ENCODE assay signal across 8 mouse cellular contexts in the genomic region with DNA sequence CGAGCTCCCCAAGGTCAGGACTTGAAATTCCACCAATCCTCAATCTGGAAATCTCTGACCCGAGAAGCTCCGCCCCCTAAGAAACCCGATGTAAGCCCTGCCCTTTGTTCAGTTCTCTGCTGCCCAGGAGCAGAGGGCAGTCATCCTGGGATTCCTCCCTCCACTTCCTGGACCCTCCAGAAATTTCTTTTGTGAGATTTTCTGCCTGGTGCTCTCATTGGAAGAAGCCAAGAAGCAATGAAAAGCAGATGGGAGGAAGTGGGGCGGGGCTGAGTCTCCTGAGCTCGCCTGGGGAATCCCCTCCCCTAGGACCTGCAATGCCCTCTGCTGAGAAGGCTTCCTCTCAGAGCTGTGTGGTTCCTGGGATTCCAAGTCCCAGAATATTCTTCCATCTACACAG. TPM values are rescaled to one million over a fixed set of nuclear protein-coding genes. Genes with fewer than 3 reads are reported as not detected.
DNase-seq lines count a peak whose midpoint lies in the region; ATAC-seq and TF ChIP-seq lines count a peak whose summit lies in the region.

No protein-coding gene starts in this region.

- H3K27me3 ChIP-seq in heart, embryonic 10.5 days (ENCODE audit: insufficient read depth, poor library complexity, severe bottlenecking), result peaks cover 33% of the 10 kb centered on the region
- H3K27me3 ChIP-seq in limb, embryonic 13.5 days, result peaks cover 8% of the 10 kb centered on the region; the same call in 1 of the 2 replicates
- peaks cover 11% of the 10 kb centered on the region; the same call in 1 of the 2 replicates for H3K27me3 ChIP-seq in neural tube, embryonic 13.5 days
- no peaks in the 10 kb centered on the region for H3K27me3 ChIP-seq in cerebellum, adult 2 months (ENCODE audit: control insufficient read depth, insufficient read depth, low read length)

- TF ChIP-seq CTCF in cerebellum, adult 2 months (IDR thresholded peaks at IDR 0.05; ENCODE audit: borderline replicate concordance, insufficient read depth, low read depth, low read length), result no peak

- peaks cover 23% of the 10 kb centered on the region for H3K4me1 ChIP-seq in heart, embryonic 10.5 days
- H3K4me1 ChIP-seq in limb, embryonic 13.5 days, result peaks cover 18% of the 10 kb centered on the region
- H3K4me1 ChIP-seq in neural tube, embryonic 13.5 days (replicated peaks), result peaks cover 17% of the 10 kb centered on the region
- peaks cover 20% of the 10 kb centered on the region; the same call in 1 of the 2 replicates for H3K4me1 ChIP-seq in cerebellum, adult 2 months (ENCODE audit: control insufficient read depth, insufficient read depth, low read length)

- peak overlapping the region; percentile 63; the same call in 1 of the 2 replicates for H3K27ac ChIP-seq in heart, embryonic 10.5 days
- H3K27ac ChIP-seq in limb, embryonic 13.5 days, result no peak overlapping the region
- H3K27ac ChIP-seq in neural tube, embryonic 13.5 days (replicated peaks), result no peak overlapping the region
- H3K27ac ChIP-seq in cerebellum, adult 2 months (ENCODE audit: insufficient read depth, low read length), result no peak overlapping the region

- H3K9me3 ChIP-seq in heart, embryonic 10.5 days, result no peaks in the 10 kb centered on the region
- no peaks in the 10 kb centered on the region for H3K9me3 ChIP-seq in limb, embryonic 13.5 days
- no peaks in the 10 kb centered on the region for H3K9me3 ChIP-seq in neural tube, embryonic 13.5 days

- WGBS in heart, embryonic 10.5 days, result 23% methylated on average over 6 of the region's 6 CpGs
- 18% methylated on average over 6 of the region's 6 CpGs for WGBS in limb, embryonic 13.5 days
- WGBS in neural tube, embryonic 13.5 days, result 24% methylated on average over 6 of the region's 6 CpGs
- WGBS in cerebellum, adult 2 months, result 30% methylated on average over 6 of the region's 6 CpGs

- H3K9ac ChIP-seq in limb, embryonic 13.5 days, result 0 out of 2 replicates have a peak overlapping the region, but pooled peaks have one; percentile 25
- no peak overlapping the region for H3K9ac ChIP-seq in neural tube, embryonic 13.5 days

- peak overlapping the region; percentile 32 for H3K4me3 ChIP-seq in heart, embryonic 10.5 days
- H3K4me3 ChIP-seq in limb, embryonic 13.5 days, result peak overlapping the region; percentile 15; the same call in 1 of the 2 replicates
- H3K4me3 ChIP-seq in neural tube, embryonic 13.5 days, result no peak overlapping the region; the same call in 1 of the 2 replicates
- no peak overlapping the region for H3K4me3 ChIP-seq in cerebellum, adult 2 months (replicated peaks; ENCODE audit: insufficient read depth, low read depth, low read length)

- DNase-seq in gastrocnemius, postnatal 14 days, result peak; percentile 38
- no peak for DNase-seq in gastrocnemius, adult 18-20 months (ENCODE audit: low spot score)
- peak; percentile 62 for DNase-seq in T-cell, adult 2 months (ENCODE audit: low spot score)
- no peak for DNase-seq in heart, embryonic 10.5 days (ENCODE audit: low spot score)
- no peak for DNase-seq in right cerebral cortex, postnatal 10 days (ENCODE audit: low spot score in 2 of 2)
- no peak for DNase-seq in cerebellum, adult 2 months

- intact Hi-C loops in gastrocnemius, postnatal 14 days (cut with DNase I; ENCODE audit: low total_unique reads), result no loop called here

- peak overlapping the region; percentile 42 for H3K4me2 ChIP-seq in limb, embryonic 13.5 days (replicated peaks)
- 0 out of 2 replicates have a peak overlapping the region, but pooled peaks have one; percentile 13 for H3K4me2 ChIP-seq in neural tube, embryonic 13.5 days

- no peak for TF ChIP-seq POLR2A in cerebellum, adult 2 months (IDR thresholded peaks at IDR 0.05; ENCODE audit: borderline replicate concordance, insufficient read depth, low read length)

- ATAC-seq in limb, embryonic 13.5 days (ENCODE audit: low FRiP score, low read depth), result no peak
- ATAC-seq in neural tube, embryonic 13.5 days (ENCODE audit: low read depth), result no peak

- H3K36me3 ChIP-seq in heart, embryonic 10.5 days, result no peaks in the 10 kb centered on the region
- no peaks in the 10 kb centered on the region for H3K36me3 ChIP-seq in limb, embryonic 13.5 days
- H3K36me3 ChIP-seq in neural tube, embryonic 13.5 days, result no peaks in the 10 kb centered on the region

RNA-seq across cellular contexts. Expression of a gene that starts 2.9 kb away (rescaled TPM):
- not detected for total RNA-seq in gastrocnemius, postnatal 14 days (2021)
- under 1 TPM in 1 of 2 experiments, not detected in 1; 0.31 TPM for total RNA-seq in gastrocnemius, adult 18-20 months (2021)
- 0.17 and 0.26 TPM in 2 replicates for polyA plus RNA-seq in heart, embryonic 10.5 days (2016; fragmentation: Nextera tagmentation; extraction: Ambion mirVana)
- polyA plus RNA-seq in limb, embryonic 13.5 days (2015; fragmentation: Nextera tagmentation; extraction: Ambion mirVana), result 0.59 and 0.86 TPM in 2 replicates
- polyA plus RNA-seq in neural tube, embryonic 13.5 days (2015; fragmentation: Nextera tagmentation; extraction: Ambion mirVana), result 0.57 and 2.1 TPM in 2 replicates
- 4.9 and 6.7 TPM in 2 replicates for polyA plus RNA-seq in cerebellum, adult 2 months (2012; rRNA removed)

RNA-seq across cellular contexts. Expression of a gene that starts 13.0 kb away (rescaled TPM):
- total RNA-seq in gastrocnemius, postnatal 14 days (2021), result 1 to 10 TPM; 1.9 to 2.3 TPM
- total RNA-seq in gastrocnemius, adult 18-20 months (2021), result 1 to 10 TPM in 1 of 2 experiments, under 1 TPM in 1; 0.87 to 1.2 TPM
- 4.5 and 4.8 TPM in 2 replicates for polyA plus RNA-seq in heart, embryonic 10.5 days (2016; fragmentation: Nextera tagmentation; extraction: Ambion mirVana)
- polyA plus RNA-seq in limb, embryonic 13.5 days (2015; fragmentation: Nextera tagmentation; extraction: Ambion mirVana), result 7.2 and 7.7 TPM in 2 replicates
- 67.2 and 69.8 TPM in 2 replicates for polyA plus RNA-seq in neural tube, embryonic 13.5 days (2015; fragmentation: Nextera tagmentation; extraction: Ambion mirVana)
- 888 and 918 TPM in 2 replicates for polyA plus RNA-seq in cerebellum, adult 2 months (2012; rRNA removed)

RNA-seq across cellular contexts. Expression of a gene that starts 26.0 kb away (rescaled TPM):
- total RNA-seq in gastrocnemius, postnatal 14 days (2021), result 1 to 10 TPM; 3.7 to 4.8 TPM
- total RNA-seq in gastrocnemius, adult 18-20 months (2021), result 1 to 10 TPM; 2.2 to 5.3 TPM
- polyA plus RNA-seq in heart, embryonic 10.5 days (2016; fragmentation: Nextera tagmentation; extraction: Ambion mirVana), result 8.5 and 9.3 TPM in 2 replicates
- polyA plus RNA-seq in limb, embryonic 13.5 days (2015; fragmentation: Nextera tagmentation; extraction: Ambion mirVana), result 10.4 and 12.3 TPM in 2 replicates
- 4.7 and 8.5 TPM in 2 replicates for polyA plus RNA-seq in neural tube, embryonic 13.5 days (2015; fragmentation: Nextera tagmentation; extraction: Ambion mirVana)
- 12.1 and 13.8 TPM in 2 replicates for polyA plus RNA-seq in cerebellum, adult 2 months (2012; rRNA removed)

RNA-seq across cellular contexts. Expression of a gene that starts 26.1 kb away (rescaled TPM):
- 10 to 100 TPM; 30.8 to 35.8 TPM for total RNA-seq in gastrocnemius, postnatal 14 days (2021)
- 10 to 100 TPM; 44.0 to 56.4 TPM for total RNA-seq in gastrocnemius, adult 18-20 months (2021)
- polyA plus RNA-seq in heart, embryonic 10.5 days (2016; fragmentation: Nextera tagmentation; extraction: Ambion mirVana), result 7.4 and 11.4 TPM in 2 replicates
- 19.6 and 20.0 TPM in 2 replicates for polyA plus RNA-seq in limb, embryonic 13.5 days (2015; fragmentation: Nextera tagmentation; extraction: Ambion mirVana)
- 21.0 and 23.1 TPM in 2 replicates for polyA plus RNA-seq in neural tube, embryonic 13.5 days (2015; fragmentation: Nextera tagmentation; extraction: Ambion mirVana)
- 83.5 and 90.3 TPM in 2 replicates for polyA plus RNA-seq in cerebellum, adult 2 months (2012; rRNA removed)

RNA-seq across cellular contexts. Expression of a gene that starts 26.6 kb away (rescaled TPM):
- not detected for total RNA-seq in gastrocnemius, postnatal 14 days (2021)
- total RNA-seq in gastrocnemius, adult 18-20 months (2021), result not detected
- not detected in 2 replicates for polyA plus RNA-seq in heart, embryonic 10.5 days (2016; fragmentation: Nextera tagmentation; extraction: Ambion mirVana)
- polyA plus RNA-seq in limb, embryonic 13.5 days (2015; fragmentation: Nextera tagmentation; extraction: Ambion mirVana), result 0.11 TPM in 1 of 2 replicates, not detected in the other
- not detected in 2 replicates for polyA plus RNA-seq in neural tube, embryonic 13.5 days (2015; fragmentation: Nextera tagmentation; extraction: Ambion mirVana)
- polyA plus RNA-seq in cerebellum, adult 2 months (2012; rRNA removed), result not detected in 2 replicates

Comparison
In these comparisons a context has a peak if more than half of its experiments do, and no peak if none do; other contexts are left out.
1. DNase-seq: peak in gastrocnemius, postnatal 14 days (single experiment) and T-cell, adult 2 months (single experiment); none in gastrocnemius, adult 18-20 months (single experiment), heart, embryonic 10.5 days (single experiment), right cerebral cortex, postnatal 10 days (0 of 2) and cerebellum, adult 2 months (0 of 2).
2. H3K4me3 ChIP-seq: peak in heart, embryonic 10.5 days (single experiment) and limb, embryonic 13.5 days (single experiment); none in neural tube, embryonic 13.5 days (single experiment) and cerebellum, adult 2 months (single experiment).
3. RNA of a gene that starts 13.0 kb away (polyA plus RNA-seq): 888 to 918 TPM in cerebellum, adult 2 months; 67.2 to 69.8 TPM in neural tube, embryonic 13.5 days, 7.2 to 7.7 TPM in limb, embryonic 13.5 days and 4.5 to 4.8 TPM in heart, embryonic 10.5 days; every median in the first group is over 10 times any median in the second.